9 mouse cellular contexts compared by ENCODE assay signal in genomic region chr6:138140336-138140735, GRCm38 (mm10). TPM values are rescaled to one million over a fixed set of nuclear protein-coding genes. Genes with fewer than 3 reads are reported as not detected.
A peak's percentile ranks its signal among the peaks of the same experiment; 100 is the strongest.
DNase-seq lines count a peak whose midpoint lies in the region; ATAC-seq and TF ChIP-seq lines count a peak whose summit lies in the region.
"Had no signal": no experiment of that assay in that cellular context is flagged by ENCODE, and none has a peak within 500 bp of the region (broad histone marks: within the 10 kb centered on the region; RNA-seq: fewer than 3 reads in every experiment).

No protein-coding gene starts in this region.

- DNase-seq in right cerebral cortex, postnatal 4 days: peak; percentile 19
- DNase-seq in right cerebral cortex, postnatal 14 days: no peak
- DNase-seq in forebrain, embryonic 14.5 days (ENCODE audit: low spot score): peak; percentile 72
- peak; percentile 62 for DNase-seq in heart, postnatal 4 days
- DNase-seq in stomach, postnatal 0 days (ENCODE audit: low spot score): peak; percentile 84

- H3K4me1 ChIP-seq in forebrain, embryonic 14.5 days (ENCODE audit: control insufficient read depth, insufficient read depth, low read length): peaks cover 8% of the 10 kb centered on the region
- H3K4me1 ChIP-seq in limb, embryonic 13.5 days: peaks cover 40% of the 10 kb centered on the region
- 0 out of 2 replicates have a peak, but pooled peaks cover 13% of the 10 kb centered on the region for H3K4me1 ChIP-seq in midbrain, embryonic 12.5 days
- no peaks in the 10 kb centered on the region; the same call in 1 of the 2 replicates for H3K4me1 ChIP-seq in stomach, postnatal 0 days (replicated peaks; ENCODE audit: control insufficient read depth, insufficient read depth)

- no peaks in the 10 kb centered on the region for H3K36me3 ChIP-seq in forebrain, embryonic 14.5 days (ENCODE audit: control insufficient read depth, insufficient read depth, low read length)
- no peaks in the 10 kb centered on the region for H3K36me3 ChIP-seq in limb, embryonic 13.5 days
- H3K36me3 ChIP-seq in midbrain, embryonic 12.5 days: no peaks in the 10 kb centered on the region
- no peaks in the 10 kb centered on the region for H3K36me3 ChIP-seq in stomach, postnatal 0 days (ENCODE audit: control insufficient read depth, insufficient read depth, low read length)

- H3K9me3 ChIP-seq in forebrain, embryonic 14.5 days (replicated peaks; ENCODE audit: control insufficient read depth, low read length): no peaks in the 10 kb centered on the region
- no peaks in the 10 kb centered on the region for H3K9me3 ChIP-seq in limb, embryonic 13.5 days
- H3K9me3 ChIP-seq in midbrain, embryonic 12.5 days: no peaks in the 10 kb centered on the region
- H3K9me3 ChIP-seq in stomach, postnatal 0 days (ENCODE audit: control insufficient read depth, low read length): no peaks in the 10 kb centered on the region

- H3K27me3 ChIP-seq in forebrain, embryonic 14.5 days (replicated peaks; ENCODE audit: control insufficient read depth, insufficient read depth, low read length): no peaks in the 10 kb centered on the region
- H3K27me3 ChIP-seq in limb, embryonic 13.5 days: no peaks in the 10 kb centered on the region
- H3K27me3 ChIP-seq in midbrain, embryonic 12.5 days: no peaks in the 10 kb centered on the region
- no peaks in the 10 kb centered on the region for H3K27me3 ChIP-seq in stomach, postnatal 0 days (ENCODE audit: control insufficient read depth, insufficient read depth, low read length)

- WGBS in forebrain, embryonic 14.5 days: 1% methylated on average over 16 of the region's 16 CpGs
- under 1% methylated on average over 16 of the region's 16 CpGs for WGBS in limb, embryonic 13.5 days
- 0% methylated on average over 16 of the region's 16 CpGs for WGBS in midbrain, embryonic 12.5 days
- WGBS in stomach, postnatal 0 days: 3% methylated on average over 16 of the region's 16 CpGs

- peak; percentile 86 for ATAC-seq in forebrain, embryonic 14.5 days
- peak; percentile 68 for ATAC-seq in limb, embryonic 13.5 days (ENCODE audit: low FRiP score, low read depth)
- peak; percentile 92 for ATAC-seq in midbrain, embryonic 12.5 days (ENCODE audit: low FRiP score, low read depth)
- peak; percentile 65 for ATAC-seq in stomach, postnatal 0 days (ENCODE audit: low FRiP score, low TSS enrichment)
- ATAC-seq in cerebellum, adult (ENCODE audit: insufficient number of reproducible peaks, low FRiP score, low TSS enrichment): no peak

- TF ChIP-seq EP300 in stomach, postnatal 0 days (optimal IDR thresholded peaks at IDR 0.05): no peak

- no peak for TF ChIP-seq CTCF in stomach, postnatal 0 days (IDR thresholded peaks at IDR 0.05; ENCODE audit: low read depth)

- H3K9ac ChIP-seq in forebrain, embryonic 14.5 days (ENCODE audit: low read length): peak overlapping the region; percentile 56
- H3K9ac ChIP-seq in limb, embryonic 13.5 days: peak overlapping the region; percentile 70
- H3K9ac ChIP-seq in midbrain, embryonic 12.5 days (replicated peaks): peak overlapping the region; percentile 49
- H3K9ac ChIP-seq in stomach, postnatal 0 days (ENCODE audit: low read length): peak overlapping the region; percentile 71

- no peak overlapping the region for H3K27ac ChIP-seq in forebrain, embryonic 14.5 days (ENCODE audit: low read depth, low read length)
- peak overlapping the region; percentile 58; the same call in 1 of the 2 replicates for H3K27ac ChIP-seq in limb, embryonic 13.5 days
- H3K27ac ChIP-seq in midbrain, embryonic 12.5 days (replicated peaks): no peak overlapping the region
- peak overlapping the region; percentile 91 for H3K27ac ChIP-seq in stomach, postnatal 0 days (replicated peaks)

- peak overlapping the region; percentile 38 for H3K4me3 ChIP-seq in forebrain, embryonic 14.5 days (ENCODE audit: low read depth, low read length)
- peak overlapping the region; percentile 57 for H3K4me3 ChIP-seq in limb, embryonic 13.5 days
- peak overlapping the region; percentile 49 for H3K4me3 ChIP-seq in midbrain, embryonic 12.5 days
- H3K4me3 ChIP-seq in stomach, postnatal 0 days (ENCODE audit: low read depth, low read length): peak overlapping the region; percentile 55

- peak overlapping the region; percentile 72 for H3K4me2 ChIP-seq in forebrain, embryonic 14.5 days (ENCODE audit: low read length)
- H3K4me2 ChIP-seq in limb, embryonic 13.5 days (replicated peaks): peak overlapping the region; percentile 72
- H3K4me2 ChIP-seq in midbrain, embryonic 12.5 days (replicated peaks): peak overlapping the region; percentile 69
- H3K4me2 ChIP-seq in stomach, postnatal 0 days (replicated peaks; ENCODE audit: low read depth): peak overlapping the region; percentile 59

RNA-seq across cellular contexts. Expression of gene Mgst1, which starts 0.2 kb away (rescaled TPM):
- 33.9 and 46.2 TPM in 2 replicates for polyA plus RNA-seq in forebrain, embryonic 14.5 days (2014; fragmentation: Nextera tagmentation; extraction: Ambion mirVana)
- 10 to 100 TPM; 22.3 to 30.4 TPM for total RNA-seq in heart, postnatal 4 days (2021)
- polyA plus RNA-seq in limb, embryonic 13.5 days (2015; fragmentation: Nextera tagmentation; extraction: Ambion mirVana): 145 and 150 TPM in 2 replicates
- polyA plus RNA-seq in midbrain, embryonic 12.5 days (2016; fragmentation: Nextera tagmentation; extraction: Ambion mirVana): 49.2 and 51.9 TPM in 2 replicates
- 563 and 579 TPM in 2 replicates for polyA plus RNA-seq in stomach, postnatal 0 days (2015; fragmentation: Nextera tagmentation; extraction: Ambion mirVana)
- total RNA-seq: MEL had no signal

Comparison
In these comparisons a context has a peak if more than half of its experiments do, and no peak if none do; other contexts are left out.
1. H3K27ac ChIP-seq: peak in limb, embryonic 13.5 days (single experiment) and stomach, postnatal 0 days (single experiment); none in forebrain, embryonic 14.5 days (single experiment) and midbrain, embryonic 12.5 days (single experiment).
2. Peak in every context shown above with its lines, with median percentiles within 50 percentile points of each other: H3K4me2 ChIP-seq, H3K4me3 ChIP-seq and H3K9ac ChIP-seq.